Mouse (Mus musculus) midbrain, embryonic 11.5 days (tissue): ENCODE results near the gene Adarb2. TPM values are rescaled to one million over a fixed set of nuclear protein-coding genes. Genes with fewer than 3 reads are reported as not detected.

ENCODE experiments used
- ATAC-seq: fragments of 200-750 bp; cut with Nextera tagmentation; 2 replicates; pipeline ENCODE4 v1.8.0; 2017; ENCODE audit warnings: moderate TSS enrichment, moderate library complexity; ENCODE audit not compliant: low FRiP score
- DNase-seq: peaks from one replicate; pipeline ENCODE4 v3.0.0; 2015; ENCODE audit warnings: low spot score; ENCODE audit errors: missing footprints
- H3K27ac ChIP-seq: fragments of 300-500 bp; sonication (generic); 2 replicates; pipeline ENCODE4 v1.5.1; 2014; ENCODE audit warnings: low read depth, low read length
- H3K27me3 ChIP-seq: fragments of 300-500 bp; sonication (generic); 2 replicates; pipeline ENCODE4 v1.6.1; 2014; ENCODE audit warnings: mild to moderate bottlenecking, low read length, moderate library complexity, mixed read lengths; ENCODE audit not compliant: control insufficient read depth, insufficient read depth
- H3K36me3 ChIP-seq: fragments of 300-500 bp; sonication (generic); 2 replicates; pipeline ENCODE4 v1.6.1; 2014; ENCODE audit warnings: mild to moderate bottlenecking, low read length, moderate library complexity, mixed read lengths; ENCODE audit not compliant: control insufficient read depth, insufficient read depth
- H3K4me1 ChIP-seq: fragments of 300-500 bp; sonication (generic); 2 replicates; pipeline ENCODE4 v1.6.1; 2014; ENCODE audit warnings: low read length; ENCODE audit not compliant: control insufficient read depth, insufficient read depth
- H3K4me2 ChIP-seq: fragments of 300-500 bp; sonication (generic); 2 replicates; pipeline ENCODE4 v1.6.1; 2014; ENCODE audit warnings: mild to moderate bottlenecking, moderate library complexity
- H3K4me3 ChIP-seq: fragments of 300-500 bp; sonication (generic); 2 replicates; pipeline ENCODE4 v1.5.1; 2014; ENCODE audit warnings: low read depth, low read length
- H3K9ac ChIP-seq: fragments of 300-500 bp; sonication (generic); 2 replicates; pipeline ENCODE4 v1.6.1; 2014; ENCODE audit warnings: low read length
- H3K9me3 ChIP-seq: fragments of 300-500 bp; sonication (generic); 2 replicates; pipeline ENCODE4 v1.6.1; 2016; ENCODE audit warnings: low read length; ENCODE audit not compliant: control insufficient read depth
- WGBS: fragments of 180-500 bp; shearing (Covaris S2); extraction: QIAGEN DNeasy Blood & Tissue Kit; methylation state at CpG from one replicate; pipeline ENCODE4 v1.1.7; 2014; 5-methylcytosine and 5-hydroxymethylcytosine counted together
- polyA plus RNA-seq: library from polyadenylated mRNA; unstranded; fragments of >200 nt; fragmentation: Nextera tagmentation; extraction: Ambion mirVana; gene quantifications from 2 replicates; pipeline ENCODE4 v1.2.1, GENCODE M21; 2014

Adarb2 gene
- polyA plus RNA-seq, 1 experiment from 2014 or later, result 5.9 TPM

- Histone ChIP-seq H3K27ac (no peak overlapping the region), H3K9ac (no peak overlapping the region), H3K4me3 (no peak overlapping the region), H3K27me3 (no peaks in the 10 kb centered on the region), H3K36me3 (no peaks in the 10 kb centered on the region), H3K4me1 (no peaks in the 10 kb centered on the region), H3K9me3 (no peaks in the 10 kb centered on the region), H3K4me2 (no peak overlapping the region)
- DNase-seq (no peak), ATAC-seq (no peak)
- WGBS, result 86% methylated on average over 4 of the region's 4 CpGs
Measured at GRCm38 (mm10) chr13:8515979-8516715, 313.5 kb downstream of the Adarb2 start.

GRCm38 (mm10) chr13:8519204-8519603 is 316.5 kb downstream of the Adarb2 start:
- no peak for DNase-seq
- no peak overlapping the region for H3K4me2 ChIP-seq

GRCm38 (mm10) chr13:8525748-8526631 is 323.3 kb downstream of the Adarb2 start:
- Histone ChIP-seq H3K27ac (no peak overlapping the region), H3K4me1 (no peaks in the 10 kb centered on the region), H3K9me3 (no peaks in the 10 kb centered on the region), H3K4me2 (no peak overlapping the region), H3K27me3 (no peaks in the 10 kb centered on the region), H3K9ac (no peak overlapping the region), H3K36me3 (no peaks in the 10 kb centered on the region), H3K4me3 (no peak overlapping the region)
- DNase-seq (no peak), ATAC-seq (no peak)
- WGBS, result 90% methylated on average over 9 of the region's 9 CpGs

More at GRCm38 (mm10) chr13:8519204-8519603, 316.5 kb downstream of the Adarb2 start:
- ATAC-seq, result no peak
- no peaks in the 10 kb centered on the region for H3K4me1 ChIP-seq
- H3K36me3 ChIP-seq, result no peaks in the 10 kb centered on the region
- no peak overlapping the region for H3K9ac ChIP-seq
- H3K4me3 ChIP-seq, result no peak overlapping the region
- H3K27ac ChIP-seq, result no peak overlapping the region
- WGBS, result 87% methylated on average over 5 of the region's 5 CpGs
- H3K9me3 ChIP-seq, result no peaks in the 10 kb centered on the region
- no peaks in the 10 kb centered on the region for H3K27me3 ChIP-seq

GRCm38 (mm10) chr13:8534265-8535113 is 331.8 kb downstream of the Adarb2 start:
- Histone ChIP-seq H3K9ac (no peak overlapping the region), H3K27me3 (no peaks in the 10 kb centered on the region), H3K36me3 (no peaks in the 10 kb centered on the region), H3K27ac (no peak overlapping the region), H3K4me2 (no peak overlapping the region), H3K4me3 (no peak overlapping the region), H3K4me1 (no peaks in the 10 kb centered on the region), H3K9me3 (no peaks in the 10 kb centered on the region)
- DNase-seq (no peak), ATAC-seq (no peak)
- WGBS, result 85% methylated on average over 9 of the region's 9 CpGs

DNA sequence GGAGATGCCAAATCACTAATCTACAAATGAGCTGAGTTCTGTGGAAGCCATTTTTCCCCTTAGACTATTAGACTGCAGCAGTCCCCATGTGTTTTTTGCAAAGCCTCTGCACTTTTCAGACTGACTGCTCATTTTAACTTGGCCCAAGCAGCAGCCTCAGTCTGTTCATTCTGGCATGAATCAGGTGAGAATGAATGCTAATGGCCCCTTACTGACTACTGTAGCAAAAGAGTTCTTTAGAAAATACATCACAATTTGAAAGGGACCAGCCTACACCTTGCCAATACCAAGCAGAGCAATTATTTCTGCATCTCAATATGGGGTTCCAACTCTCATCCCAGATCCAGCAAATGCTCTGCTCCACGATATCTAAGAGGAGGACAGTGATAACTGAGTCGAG is 335.8 kb downstream of the Adarb2 start:
- no peaks in the 10 kb centered on the region for H3K9me3 ChIP-seq
- DNase-seq (no peak), ATAC-seq (no peak)
- WGBS, result 95% methylated on average over 2 of the region's 2 CpGs
- H3K9ac ChIP-seq, result no peak overlapping the region
- no peaks in the 10 kb centered on the region for H3K4me1 ChIP-seq
- no peak overlapping the region for H3K4me2 ChIP-seq
- no peak overlapping the region for H3K27ac ChIP-seq
- H3K36me3 ChIP-seq, result no peaks in the 10 kb centered on the region
- no peaks in the 10 kb centered on the region for H3K27me3 ChIP-seq
- H3K4me3 ChIP-seq, result no peak overlapping the region

- no peak overlapping the region for H3K4me3 ChIP-seq
- H3K27ac ChIP-seq, result no peak overlapping the region
- H3K36me3 ChIP-seq, result no peaks in the 10 kb centered on the region
- no peak overlapping the region for H3K4me2 ChIP-seq
- no peaks in the 10 kb centered on the region for H3K9me3 ChIP-seq
- H3K27me3 ChIP-seq, result no peaks in the 10 kb centered on the region
- DNase-seq (no peak), ATAC-seq (no peak)
- H3K9ac ChIP-seq, result no peak overlapping the region
- H3K4me1 ChIP-seq, result no peaks in the 10 kb centered on the region
- 89% methylated on average over 10 of the region's 10 CpGs for WGBS
Measured at GRCm38 (mm10) chr13:8538896-8539295, 336.2 kb downstream of the Adarb2 start.

DNA sequence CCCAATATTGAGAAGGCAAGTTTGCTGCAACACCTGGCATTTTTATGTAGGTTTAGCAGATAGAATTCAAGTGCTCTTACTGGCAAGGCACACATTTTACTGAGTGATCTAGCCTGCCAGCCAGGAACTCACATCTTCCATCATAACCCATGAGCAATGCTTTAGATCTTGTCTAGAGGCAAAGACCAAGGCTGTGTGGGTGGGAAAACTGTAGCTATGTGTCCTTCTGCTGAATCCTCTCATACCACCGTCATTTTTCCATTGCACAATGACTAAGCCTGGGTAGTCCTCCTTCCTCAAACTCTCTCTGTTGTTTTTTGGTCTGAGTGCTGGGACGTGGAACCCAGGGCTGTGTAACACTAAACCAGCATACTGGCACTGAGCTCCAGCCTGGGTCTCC is 340.0 kb downstream of the Adarb2 start:
- Histone ChIP-seq H3K9me3 (no peaks in the 10 kb centered on the region), H3K4me2 (no peak overlapping the region)
- WGBS, result 88% methylated on average over 2 of the region's 2 CpGs

GRCm38 (mm10) chr13:8552242-8552641 is 349.6 kb downstream of the Adarb2 start:
- WGBS, result 84% methylated on average over 2 of the region's 2 CpGs
- Histone ChIP-seq H3K27me3 (no peaks in the 10 kb centered on the region), H3K9me3 (no peaks in the 10 kb centered on the region), H3K4me2 (no peak overlapping the region), H3K4me3 (no peak overlapping the region), H3K36me3 (no peaks in the 10 kb centered on the region), H3K9ac (no peak overlapping the region), H3K27ac (no peak overlapping the region), H3K4me1 (no peaks in the 10 kb centered on the region)
- ATAC-seq (no peak), DNase-seq (no peak)

More for the DNA sequence above, 340.0 kb downstream of the Adarb2 start:
- no peaks in the 10 kb centered on the region for H3K36me3 ChIP-seq
- H3K9ac ChIP-seq, result no peak overlapping the region
- no peak for DNase-seq
- no peaks in the 10 kb centered on the region for H3K4me1 ChIP-seq
- H3K27me3 ChIP-seq, result no peaks in the 10 kb centered on the region
- no peak for ATAC-seq
- no peak overlapping the region for H3K27ac ChIP-seq
- no peak overlapping the region for H3K4me3 ChIP-seq
